Mouse (Mus musculus): ENCODE data around the gene Hes7.
A peak's percentile ranks its signal among the peaks of the same experiment; 100 is the strongest.

Hes7 gene

DNA sequence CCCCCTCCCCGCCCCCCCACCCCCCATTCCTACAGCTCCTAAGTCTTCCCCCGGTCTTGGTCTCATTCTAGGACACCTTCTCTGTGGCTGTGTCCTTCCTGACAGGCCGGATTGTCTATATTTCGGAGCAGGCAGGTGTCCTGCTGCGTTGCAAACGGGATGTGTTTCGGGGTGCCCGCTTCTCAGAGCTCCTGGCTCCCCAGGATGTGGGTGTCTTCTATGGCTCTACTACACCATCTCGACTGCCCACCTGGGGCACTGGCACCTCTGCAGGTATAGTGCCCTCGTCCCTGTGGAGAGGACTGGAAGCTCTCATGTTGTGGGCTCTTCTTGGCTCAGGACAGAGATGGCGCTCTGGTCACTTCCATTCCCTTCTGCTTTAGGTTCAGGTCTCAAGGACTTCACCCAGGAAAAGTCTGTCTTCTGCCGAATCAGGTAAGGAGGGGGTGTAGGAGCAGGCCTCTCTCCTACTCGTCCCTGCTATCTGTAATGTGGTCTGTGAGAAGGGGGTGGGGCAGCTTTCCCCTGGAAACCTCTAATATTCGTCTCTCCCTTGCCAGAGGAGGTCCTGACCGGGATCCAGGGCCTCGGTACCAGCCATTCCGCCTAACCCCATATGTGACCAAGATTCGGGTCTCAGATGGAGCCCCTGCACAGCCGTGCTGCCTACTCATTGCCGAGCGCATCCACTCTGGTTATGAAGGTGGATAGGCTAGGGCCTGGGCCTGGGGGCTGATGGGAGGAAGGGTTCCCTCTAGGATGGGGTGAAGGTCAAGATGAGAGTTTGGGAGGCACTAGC is 18.4 kb upstream of the Hes7 start:
- no peak for DNase-seq (ENCODE audit: low spot score)

DNA sequence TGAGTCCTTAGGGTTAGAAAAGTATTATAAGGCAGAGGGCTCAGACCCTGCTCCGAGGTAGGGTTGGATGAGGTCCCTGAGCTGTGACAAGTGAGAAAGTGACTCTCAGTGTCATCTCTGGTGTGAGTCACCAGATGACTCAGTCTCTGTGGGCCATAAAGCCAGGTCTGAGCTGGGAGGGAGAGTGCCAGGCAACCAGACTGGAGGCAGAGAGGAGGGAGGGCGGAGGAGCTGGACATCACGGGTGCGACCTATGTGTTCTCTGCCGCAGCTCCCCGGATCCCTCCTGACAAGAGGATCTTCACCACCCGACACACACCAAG is 17.8 kb upstream of the Hes7 start:
- no peak for DNase-seq (ENCODE audit: low spot score)

DNA sequence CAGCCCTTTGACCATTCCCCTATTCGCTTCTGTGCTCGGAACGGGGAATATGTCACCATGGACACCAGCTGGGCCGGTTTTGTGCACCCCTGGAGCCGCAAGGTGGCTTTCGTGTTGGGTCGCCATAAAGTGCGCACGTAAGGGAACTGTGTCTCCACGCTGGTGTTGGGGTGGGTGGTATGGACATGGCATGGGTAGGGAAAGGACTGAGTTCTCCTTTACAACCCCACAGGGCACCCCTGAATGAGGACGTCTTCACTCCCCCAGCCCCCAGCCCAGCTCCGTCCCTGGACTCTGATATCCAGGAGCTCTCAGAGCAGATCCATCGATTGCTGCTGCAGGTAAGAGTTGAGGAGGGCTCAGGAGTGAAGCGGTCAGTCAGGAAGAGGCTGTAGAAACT is 17.1 kb upstream of the Hes7 start:
- DNase-seq (ENCODE audit: low spot score): no peak

DNA sequence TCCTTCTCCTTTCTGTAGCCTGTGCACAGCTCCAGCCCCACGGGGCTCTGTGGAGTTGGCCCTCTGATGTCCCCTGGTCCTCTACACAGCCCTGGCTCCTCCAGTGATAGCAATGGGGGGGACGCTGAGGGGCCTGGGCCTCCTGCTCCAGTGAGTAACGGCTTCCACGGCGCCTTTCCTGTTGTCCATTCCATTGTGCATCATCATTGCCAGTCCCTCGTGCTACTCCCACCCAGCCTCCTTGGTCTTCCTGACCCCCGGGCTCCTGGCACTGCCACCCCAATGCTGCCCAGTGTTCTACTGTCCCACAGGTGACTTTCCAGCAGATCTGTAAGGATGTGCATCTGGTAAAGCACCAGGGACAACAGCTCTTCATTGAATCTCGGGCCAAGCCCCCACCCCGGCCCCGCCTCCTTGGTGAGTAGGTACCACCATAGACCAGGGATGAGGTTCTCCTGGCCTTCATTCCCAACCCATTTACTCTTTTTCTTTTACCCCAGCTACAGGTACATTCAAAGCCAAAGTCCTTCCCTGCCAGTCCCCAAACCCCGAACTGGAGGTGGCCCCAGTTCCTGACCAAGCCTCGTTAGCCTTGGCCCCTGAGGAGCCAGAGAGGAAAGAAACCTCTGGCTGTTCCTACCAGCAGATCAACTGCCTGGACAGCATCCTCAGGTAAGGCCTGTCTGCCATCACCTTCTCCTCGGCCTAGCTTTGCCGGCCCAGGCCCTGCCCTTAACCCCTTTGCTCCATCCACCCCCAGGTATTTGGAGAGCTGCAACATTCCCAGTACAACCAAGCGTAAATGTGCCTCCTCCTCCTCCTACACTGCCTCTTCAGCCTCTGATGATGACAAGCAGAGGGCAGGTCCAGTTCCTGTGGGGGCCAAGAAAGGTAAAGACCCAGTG is 16.4 kb upstream of the Hes7 start:
- DNase-seq (ENCODE audit: low spot score): no peak

DNA sequence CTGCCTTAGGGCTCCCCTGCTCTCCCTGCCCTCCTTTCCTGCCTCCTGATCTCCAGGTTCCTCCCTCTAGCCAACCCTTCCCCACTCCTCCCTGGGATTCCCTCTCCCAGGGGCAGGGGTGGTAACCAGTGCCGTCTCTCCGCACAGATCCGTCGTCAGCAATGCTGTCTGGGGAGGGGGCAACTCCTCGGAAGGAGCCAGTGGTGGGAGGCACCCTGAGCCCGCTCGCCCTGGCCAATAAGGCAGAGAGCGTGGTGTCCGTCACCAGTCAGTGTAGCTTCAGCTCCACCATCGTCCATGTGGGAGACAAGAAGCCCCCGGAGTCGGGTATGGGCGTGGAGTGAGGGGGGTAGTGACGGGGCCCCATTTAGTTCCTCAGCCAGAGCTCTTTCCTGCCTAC is 15.7 kb upstream of the Hes7 start:
- DNase-seq (ENCODE audit: low spot score): no peak

DNA sequence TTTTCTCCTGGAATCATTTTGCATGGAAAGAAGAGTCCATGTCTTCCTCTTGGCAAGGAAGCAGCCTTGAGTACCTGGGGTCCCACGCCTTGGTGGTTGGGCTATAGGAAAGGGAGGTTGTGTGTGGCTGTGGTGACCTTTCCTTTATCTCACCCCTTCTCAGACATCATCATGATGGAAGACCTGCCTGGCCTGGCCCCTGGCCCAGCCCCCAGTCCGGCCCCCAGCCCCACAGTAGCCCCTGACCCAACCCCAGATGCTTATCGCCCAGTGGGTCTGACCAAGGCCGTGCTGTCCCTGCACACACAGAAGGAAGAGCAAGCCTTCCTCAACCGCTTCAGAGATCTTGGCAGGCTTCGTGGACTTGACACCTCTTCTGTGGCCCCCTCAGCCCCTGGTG is 15.0 kb upstream of the Hes7 start:
- DNase-seq (ENCODE audit: low spot score): no peak

DNA sequence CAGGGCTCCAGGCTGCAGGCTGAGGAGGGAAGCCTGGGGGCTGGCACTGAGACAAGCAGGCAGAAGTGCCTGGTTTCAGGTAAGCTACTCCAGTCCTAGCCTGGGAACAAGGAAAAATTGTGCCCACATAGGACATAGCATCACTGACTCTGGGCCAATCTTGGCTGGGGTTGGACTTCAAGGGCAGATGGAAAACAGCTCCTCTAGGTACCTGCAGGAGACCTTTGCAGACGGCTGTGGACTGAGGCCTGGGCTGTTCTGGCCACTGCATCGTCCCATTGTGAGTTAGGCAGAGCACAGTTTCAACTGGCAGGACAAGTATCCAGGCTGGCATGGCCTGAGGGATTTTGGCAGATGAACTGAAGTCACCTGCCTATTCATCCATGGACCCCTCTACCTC is 14.4 kb upstream of the Hes7 start:
- peak; percentile 3 for DNase-seq (ENCODE audit: low spot score)

DNA sequence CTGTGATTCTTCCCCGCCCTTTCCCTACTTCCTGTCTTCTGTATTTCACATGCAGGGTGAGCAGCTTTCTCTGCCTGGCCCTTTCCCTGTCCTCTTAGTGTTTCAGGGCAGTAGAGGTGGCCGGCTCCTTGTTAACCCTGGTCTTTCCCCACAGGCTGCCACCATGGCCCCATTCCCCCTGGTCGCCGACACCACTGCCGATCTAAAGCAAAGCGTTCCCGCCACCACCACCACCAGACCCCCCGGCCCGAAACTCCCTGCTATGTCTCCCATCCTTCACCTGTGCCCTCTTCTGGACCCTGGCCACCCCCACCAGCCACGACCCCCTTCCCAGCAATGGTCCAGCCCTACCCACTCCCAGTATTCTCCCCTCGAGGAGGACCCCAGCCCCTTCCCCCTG is 13.9 kb upstream of the Hes7 start:
- no peak for DNase-seq (ENCODE audit: low spot score)

DNA sequence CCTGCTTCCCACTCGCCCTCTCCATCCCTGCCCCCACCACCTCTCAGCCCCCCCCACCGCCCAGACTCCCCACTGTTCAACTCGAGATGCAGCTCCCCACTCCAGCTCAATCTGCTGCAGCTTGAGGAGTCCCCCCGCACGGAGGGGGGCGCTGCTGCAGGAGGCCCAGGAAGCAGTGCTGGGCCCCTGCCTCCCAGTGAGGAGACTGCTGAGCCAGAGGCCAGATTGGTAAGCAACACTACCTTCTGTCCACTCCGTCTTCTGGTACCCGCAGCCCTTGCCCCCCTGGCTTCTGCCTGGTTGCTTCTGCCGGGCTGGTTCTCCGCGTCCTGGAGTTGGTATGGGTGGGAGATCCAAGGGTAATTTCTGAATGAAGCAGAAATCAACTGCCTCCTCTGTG is 13.4 kb upstream of the Hes7 start:
- peak; percentile 17 for DNase-seq (ENCODE audit: low spot score)

DNA sequence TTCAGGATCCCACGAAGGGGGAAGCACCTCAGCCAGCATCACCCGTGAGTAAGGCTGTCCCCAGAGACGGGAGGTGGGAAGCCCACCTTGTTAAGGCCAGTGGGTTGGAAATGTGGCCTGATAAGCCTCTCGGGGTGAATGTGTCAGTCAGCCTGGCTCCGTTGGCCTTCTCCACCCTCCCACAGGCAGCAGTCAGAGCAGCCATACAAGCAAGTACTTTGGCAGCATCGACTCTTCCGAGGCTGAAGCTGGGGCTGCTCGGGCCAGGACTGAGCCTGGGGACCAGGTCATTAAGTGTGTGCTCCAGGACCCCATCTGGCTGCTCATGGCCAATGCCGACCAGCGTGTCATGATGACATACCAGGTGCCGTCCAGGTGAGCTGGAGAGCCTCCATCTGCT is 12.5 kb upstream of the Hes7 start:
- DNase-seq (ENCODE audit: low spot score): peak; percentile 13

DNA sequence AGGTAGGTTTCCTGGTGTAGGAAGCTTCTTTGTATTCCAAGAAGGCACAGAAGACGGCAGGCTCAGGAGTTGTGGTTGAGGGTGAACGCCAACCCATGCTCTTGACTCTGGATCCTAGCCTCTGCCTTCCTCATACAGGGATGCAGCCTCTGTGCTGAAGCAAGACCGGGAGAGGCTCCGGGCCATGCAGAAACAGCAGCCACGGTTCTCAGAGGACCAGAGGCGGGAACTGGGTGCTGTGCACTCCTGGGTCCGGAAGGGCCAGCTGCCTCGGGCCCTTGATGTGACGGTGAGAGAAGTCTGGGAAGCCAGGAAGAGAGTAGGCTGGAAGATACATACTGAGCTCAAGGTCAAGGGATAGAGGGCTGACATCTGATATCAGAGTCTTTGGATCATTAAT is 12.0 kb upstream of the Hes7 start:
- DNase-seq (ENCODE audit: low spot score): no peak

DNA sequence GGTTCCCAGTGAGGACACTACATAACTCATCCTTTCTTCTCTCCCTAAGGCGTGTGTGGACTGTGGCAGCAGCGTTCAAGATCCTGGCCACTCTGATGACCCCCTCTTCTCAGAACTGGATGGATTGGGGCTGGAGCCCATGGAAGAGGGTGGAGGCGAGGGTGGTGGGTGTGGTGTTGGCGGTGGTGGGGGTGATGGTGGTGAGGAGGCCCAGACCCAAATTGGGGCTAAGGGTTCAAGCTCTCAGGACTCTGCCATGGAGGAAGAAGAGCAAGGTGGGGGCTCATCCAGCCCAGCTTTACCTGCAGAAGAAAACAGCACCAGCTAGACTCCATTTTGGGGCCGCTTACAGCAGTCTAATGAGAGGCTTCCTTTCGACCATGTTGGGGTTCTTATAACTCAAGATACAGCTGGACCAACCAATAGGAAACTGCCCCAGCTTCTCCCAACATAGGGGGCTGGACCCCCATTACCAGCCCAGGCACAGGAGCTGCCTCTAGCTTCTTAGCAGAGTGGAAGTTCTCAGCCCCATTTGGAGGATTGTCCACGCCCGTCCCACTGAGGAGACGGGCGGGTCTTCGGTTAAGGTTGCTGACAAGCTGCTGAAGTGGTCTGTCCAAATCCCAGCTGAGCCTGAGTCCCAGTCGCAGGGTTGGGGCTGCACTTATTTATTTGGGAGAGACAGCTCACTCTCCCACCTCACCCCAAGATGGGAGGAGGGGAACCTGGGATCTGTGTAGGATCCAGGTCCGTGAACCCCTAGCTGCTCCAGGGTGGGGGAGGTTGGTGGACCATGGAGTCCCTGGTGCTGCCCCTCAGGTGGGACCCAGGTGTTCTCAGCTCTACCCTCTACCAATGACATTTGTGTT is 10.9 kb upstream of the Hes7 start:
- peak; percentile 14 for DNase-seq (ENCODE audit: low spot score)

DNA sequence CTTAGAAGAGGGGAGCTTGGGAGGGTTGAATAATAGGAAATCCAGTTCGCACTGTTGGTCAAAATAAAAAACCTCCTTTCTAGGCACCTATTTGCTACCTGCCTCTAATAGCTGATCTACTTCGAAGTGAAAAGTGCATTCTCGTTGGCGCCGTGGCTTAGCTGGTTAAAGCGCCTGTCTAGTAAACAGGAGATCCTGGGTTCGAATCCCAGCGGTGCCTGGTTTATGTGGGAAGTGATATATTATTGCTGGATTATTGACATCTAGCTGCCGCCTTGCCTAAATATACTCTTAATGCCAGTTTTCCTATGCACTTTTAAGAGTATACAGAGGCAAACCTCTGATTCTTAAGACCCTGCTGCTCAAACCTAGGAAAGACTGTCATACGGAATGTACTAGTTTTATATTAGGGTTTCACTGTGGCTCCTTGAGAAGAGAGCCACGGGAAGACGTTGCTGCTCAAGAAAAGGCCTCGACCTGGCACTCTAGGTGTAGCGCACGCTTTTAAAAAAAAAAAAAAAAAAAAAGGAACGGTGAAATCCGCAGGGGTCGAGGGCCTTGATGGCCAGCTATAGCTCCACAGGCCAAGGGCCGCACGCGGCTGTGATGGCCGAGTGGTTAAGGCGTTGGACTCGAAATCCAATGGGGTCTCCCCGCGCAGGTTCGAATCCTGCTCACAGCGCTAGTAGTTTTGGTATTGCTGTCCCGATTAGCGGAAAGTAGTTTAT is 9.7 kb upstream of the Hes7 start:
- peak; percentile 85 for DNase-seq (ENCODE audit: low spot score)

DNA sequence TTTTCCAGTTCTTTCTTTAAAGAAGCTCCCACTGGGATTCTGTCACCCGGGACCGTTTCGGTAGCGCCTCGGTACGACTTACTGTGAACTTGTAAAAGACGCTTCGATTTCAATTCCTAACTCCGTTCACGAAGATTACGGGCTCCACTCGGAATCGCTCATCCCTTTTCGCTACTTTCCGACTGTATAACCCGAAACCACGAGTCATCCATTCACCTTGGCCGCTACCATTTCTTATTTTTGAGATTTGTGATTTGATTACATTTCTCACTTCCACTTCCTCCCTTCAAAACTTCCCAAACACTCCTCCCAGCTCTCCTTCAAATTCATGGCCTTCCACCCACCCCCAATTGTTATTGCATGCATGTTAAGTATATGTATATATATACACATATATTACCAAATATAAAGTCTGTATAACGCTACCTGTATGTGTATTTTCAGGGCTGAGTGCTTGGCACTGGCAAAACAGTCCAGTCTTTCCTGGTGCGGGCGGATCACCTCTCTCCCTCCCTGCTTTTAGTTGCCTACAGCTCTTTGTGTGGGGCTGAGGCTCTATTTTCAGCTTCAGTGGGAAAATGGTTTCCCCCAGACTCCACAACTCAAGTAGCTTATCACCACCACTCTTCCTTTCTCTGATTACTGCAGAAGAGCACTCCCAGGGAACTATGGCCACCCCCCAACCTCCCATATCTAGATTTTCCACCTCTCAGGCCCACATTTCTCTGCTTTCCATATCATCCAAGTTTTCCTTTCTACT is 9.0 kb upstream of the Hes7 start:
- no peak for DNase-seq (ENCODE audit: low spot score)

DNA sequence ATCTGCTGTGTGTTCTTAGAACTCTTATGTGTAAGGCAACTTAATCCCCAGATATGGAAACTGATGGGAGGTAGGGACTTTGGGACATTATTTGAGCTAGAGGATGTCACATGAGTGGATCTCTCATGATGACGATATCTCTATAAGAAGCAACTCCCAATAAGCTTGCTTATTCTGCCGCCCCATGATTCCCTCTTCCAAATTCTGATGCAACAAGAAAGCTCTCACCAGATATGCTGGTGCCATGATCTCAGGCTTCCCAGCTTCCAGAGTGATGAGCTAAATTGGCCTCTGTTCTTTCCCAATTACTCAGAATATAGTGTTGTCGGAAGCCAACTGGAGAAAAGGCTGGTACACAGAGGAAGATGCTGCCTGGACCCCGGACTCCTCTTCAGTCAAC is 8.3 kb upstream of the Hes7 start:
- no peak for DNase-seq (ENCODE audit: low spot score)

DNA sequence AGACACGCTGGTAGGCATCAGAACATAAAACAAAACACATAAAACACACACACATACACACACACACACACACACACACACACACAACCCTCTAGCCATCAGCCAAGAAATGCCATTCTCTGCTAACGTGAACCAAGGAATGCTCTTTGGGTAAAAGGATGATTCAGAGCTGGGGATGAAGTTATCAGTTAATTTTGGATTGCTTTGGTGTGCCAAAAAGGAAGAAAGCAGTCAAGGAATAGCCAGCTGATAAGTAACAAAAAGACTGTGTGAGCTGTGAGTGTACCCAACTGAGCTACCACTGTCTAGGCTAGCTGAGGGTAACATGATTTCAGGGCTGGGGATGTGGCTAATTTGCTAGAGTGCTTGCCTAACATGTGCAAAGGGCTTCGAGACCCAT is 6.2 kb upstream of the Hes7 start:
- DNase-seq (ENCODE audit: low spot score): no peak

DNA sequence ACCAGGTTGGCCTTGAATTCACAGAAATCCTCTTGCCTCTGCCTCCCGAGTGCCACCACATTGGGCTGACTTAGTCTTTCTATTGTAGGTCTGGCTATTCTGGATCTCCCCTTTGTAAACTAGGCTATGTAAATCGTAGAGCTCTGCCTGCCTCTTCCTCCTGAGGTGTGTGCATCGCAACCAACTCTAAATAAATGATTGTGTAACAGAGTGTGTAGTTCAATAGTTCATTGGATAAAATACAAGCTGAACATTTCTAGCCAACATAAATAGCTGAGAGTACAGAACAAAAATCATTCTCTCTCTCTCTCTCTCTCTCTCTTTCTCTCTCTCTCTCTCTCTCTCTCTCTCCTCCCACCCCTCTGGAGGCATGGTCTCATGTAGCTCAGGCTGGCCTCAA is 5.6 kb upstream of the Hes7 start:
- DNase-seq (ENCODE audit: low spot score): no peak

DNA sequence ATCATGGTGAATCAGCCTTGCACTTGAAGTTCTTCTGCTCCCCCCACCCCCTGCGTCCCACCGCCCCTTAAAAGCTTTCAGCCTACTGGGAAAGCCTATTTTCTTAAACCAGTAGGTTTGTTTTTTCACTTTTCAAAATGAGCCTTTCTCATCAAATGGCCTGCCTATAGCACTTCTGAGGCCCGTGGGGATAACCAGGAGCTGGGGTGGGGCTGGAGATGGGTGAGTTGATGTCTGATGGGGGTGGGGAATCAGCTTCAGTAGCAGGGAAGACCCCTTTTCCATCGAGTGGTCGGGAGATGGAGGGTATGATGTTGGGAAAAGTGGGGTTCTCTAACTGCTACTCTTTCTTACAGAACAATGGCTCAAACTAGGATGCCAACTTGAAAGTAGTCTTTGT is 3.4 kb upstream of the Hes7 start:
- DNase-seq (ENCODE audit: low spot score): no peak

DNA sequence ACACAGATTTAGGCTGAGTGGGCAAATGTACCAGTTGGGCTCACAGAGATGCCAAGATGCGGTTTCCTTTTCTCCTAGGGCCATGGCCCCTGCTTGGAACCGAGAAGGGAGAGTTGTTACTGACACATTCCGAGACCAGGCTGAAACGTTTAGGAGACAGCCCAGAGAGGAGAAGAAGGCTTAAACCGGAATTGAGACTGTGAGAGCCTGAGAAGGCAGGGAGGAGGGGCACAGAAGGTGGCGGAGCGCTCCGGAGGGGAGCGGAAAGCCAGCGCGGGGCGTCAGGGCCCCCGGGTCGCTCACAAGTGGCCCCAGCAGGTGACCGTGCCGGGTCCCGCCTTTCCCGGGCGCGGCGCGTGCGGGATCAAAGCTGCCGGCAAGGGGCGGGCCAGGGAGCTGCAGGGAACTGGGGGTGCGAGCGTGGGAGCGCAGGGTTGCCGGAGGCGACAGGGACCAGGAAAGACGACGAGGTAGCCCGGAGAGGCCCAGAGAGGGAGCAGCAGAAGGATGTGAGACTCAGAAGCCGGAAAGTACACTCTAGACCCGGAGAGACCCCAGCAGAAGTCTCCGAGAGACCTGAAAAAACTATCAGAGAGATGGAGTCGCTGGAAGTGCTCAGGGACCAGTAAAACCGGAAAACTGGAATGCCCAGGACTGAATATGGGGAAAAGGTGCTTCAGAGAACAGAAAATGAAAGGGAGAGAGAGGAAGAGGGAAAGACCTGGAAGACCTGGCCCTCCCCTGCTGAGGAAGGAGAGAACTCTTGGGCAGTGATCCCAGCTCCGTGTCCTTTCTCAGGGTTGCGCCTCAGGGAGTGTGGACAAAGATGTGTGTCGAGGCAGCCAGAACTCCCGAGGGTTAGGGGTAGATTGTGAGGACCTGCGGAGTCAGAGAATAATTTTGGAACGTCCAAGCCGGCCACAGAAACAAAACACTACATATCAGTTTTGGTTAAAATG is 2.2 kb upstream of the Hes7 start:
- peak; percentile 67 for DNase-seq (ENCODE audit: low spot score)

DNA sequence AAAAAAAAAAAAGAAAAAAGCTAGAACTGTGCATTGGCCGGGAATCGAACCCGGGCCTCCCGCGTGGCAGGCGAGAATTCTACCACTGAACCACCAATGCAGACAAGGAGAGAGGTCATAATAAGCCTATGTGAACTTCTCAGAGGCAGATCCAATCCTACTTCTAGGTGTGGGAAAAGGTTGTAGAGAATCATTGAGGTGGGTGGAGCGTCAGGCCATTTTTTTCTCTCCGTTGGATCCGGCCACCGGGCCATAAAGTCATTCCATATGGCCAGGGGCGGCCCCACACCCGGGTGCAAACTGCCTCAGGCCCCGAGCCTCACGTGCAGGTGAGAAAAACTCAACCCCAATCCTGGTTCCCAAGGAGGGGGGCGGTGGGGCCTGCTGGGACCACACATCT is 1.4 kb upstream of the Hes7 start:
- DNase-seq (ENCODE audit: low spot score): peak; percentile 83
